Mouse (Mus musculus) embryonic facial prominence, embryonic 14.5 days (tissue): ENCODE measurements around the gene Etv6. TPM values are rescaled to one million over a fixed set of nuclear protein-coding genes. Genes with fewer than 3 reads are reported as not detected.
A peak's percentile ranks its signal among the peaks of the same experiment; 100 is the strongest.

Source experiments
- ATAC-seq: fragments of 200-750 bp; cut with Nextera tagmentation; 2 replicates; pipeline ENCODE4 v1.8.0; 2017; ENCODE audit warnings: low read depth, moderate number of reproducible peaks, moderate TSS enrichment
- DNase-seq: peaks from one replicate; pipeline ENCODE4 v3.0.0-alpha.2; 2015; ENCODE audit warnings: low spot score
- H3K27ac ChIP-seq: fragments of 300-500 bp; sonication (generic); replicated peaks from 2 replicates; pipeline ENCODE4 v1.5.1; 2014; ENCODE audit warnings: low read depth, mild to moderate bottlenecking, low read length, moderate library complexity
- H3K27me3 ChIP-seq: fragments of 300-500 bp; sonication (generic); replicated peaks from 2 replicates; pipeline ENCODE4 v1.6.1; 2014; ENCODE audit warnings: low read length; ENCODE audit not compliant: control insufficient read depth, insufficient read depth
- H3K36me3 ChIP-seq: fragments of 300-500 bp; sonication (generic); 2 replicates; pipeline ENCODE4 v1.6.1; 2014; ENCODE audit warnings: low read length, mixed read lengths; ENCODE audit not compliant: control insufficient read depth, insufficient read depth
- H3K4me1 ChIP-seq: fragments of 300-500 bp; sonication (generic); 2 replicates; pipeline ENCODE4 v1.6.1; 2014; ENCODE audit warnings: antibody characterized with exemption, low read length; ENCODE audit not compliant: control insufficient read depth, insufficient read depth
- H3K4me2 ChIP-seq: fragments of 300-500 bp; sonication (generic); 2 replicates; pipeline ENCODE4 v1.6.1; 2014; ENCODE audit warnings: low read depth, mild to moderate bottlenecking, low read length, moderate library complexity, mixed read lengths
- H3K4me3 ChIP-seq: fragments of 300-500 bp; sonication (generic); 2 replicates; pipeline ENCODE4 v1.5.1; 2014; ENCODE audit warnings: low read depth, mild to moderate bottlenecking, low read length
- H3K9ac ChIP-seq: fragments of 300-500 bp; sonication (generic); 2 replicates; pipeline ENCODE4 v1.6.1; 2014; ENCODE audit warnings: low read depth, mild to moderate bottlenecking, low read length, moderate library complexity, mixed read lengths
- H3K9me3 ChIP-seq: fragments of 300-500 bp; sonication (generic); 2 replicates; pipeline ENCODE4 v1.6.1; 2016; ENCODE audit warnings: low read length; ENCODE audit not compliant: control insufficient read depth
- WGBS: fragments of 180-500 bp; shearing (Covaris S2); extraction: QIAGEN DNeasy Blood & Tissue Kit; methylation state at CpG from one replicate; pipeline ENCODE4 v1.1.7; 2014; 5-methylcytosine and 5-hydroxymethylcytosine counted together
- polyA plus RNA-seq: library from polyadenylated mRNA; unstranded; fragments of >200 nt; fragmentation: Nextera tagmentation; extraction: Ambion mirVana; gene quantifications from 2 replicates; pipeline ENCODE4 v1.2.1, GENCODE M21; 2014

Gene Etv6
- polyA plus RNA-seq, 1 experiment from 2014 or later = 12.4 TPM

DNA sequence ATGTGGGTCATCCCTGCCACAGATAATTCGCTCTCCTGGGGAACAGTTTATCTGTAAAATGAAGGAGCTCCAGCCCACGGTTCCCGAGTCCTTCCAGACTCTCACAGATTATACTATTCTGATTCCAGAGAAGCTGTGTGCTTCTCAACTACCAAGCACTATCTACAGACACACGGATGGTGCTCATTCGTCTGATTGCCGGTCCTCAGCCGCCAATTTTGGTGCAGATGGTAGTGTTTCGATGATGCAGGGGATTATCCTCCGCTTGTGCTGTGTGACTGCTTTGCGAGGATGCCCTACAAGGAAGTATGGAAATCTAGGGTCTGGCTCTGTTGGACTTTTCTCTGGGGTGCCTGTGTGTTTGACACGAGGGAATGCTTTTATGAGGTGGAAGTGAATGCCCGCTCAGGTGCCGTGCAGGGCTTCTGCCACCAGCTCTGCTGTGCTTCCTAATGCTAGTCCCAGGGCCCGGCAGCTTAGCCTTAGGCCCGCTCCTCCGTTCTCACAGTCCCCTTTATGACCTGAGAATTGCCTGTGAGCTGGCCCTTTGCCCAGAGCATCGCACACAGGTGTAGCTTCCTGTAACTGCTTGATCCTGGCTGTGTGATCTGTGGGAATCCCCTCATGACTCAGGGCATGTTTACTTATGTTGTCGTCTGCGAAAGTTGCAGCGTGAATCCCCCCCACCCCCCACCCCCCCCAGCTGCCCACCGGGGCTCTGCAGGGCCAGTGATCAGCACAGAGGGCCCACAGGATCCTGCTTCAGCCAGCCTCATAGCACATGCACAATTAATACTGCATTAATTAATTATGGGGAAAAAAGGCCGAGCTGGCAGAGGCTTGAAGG lies 112.3 kb downstream of the Etv6 start:
- WGBS = 62% methylated on average over 20 of the region's 22 CpGs
- ATAC-seq = 0 out of 2 replicates have a peak, but pooled peaks have one; percentile 9
- Histone ChIP-seq H3K9ac (no peak overlapping the region), H3K36me3 (no peaks in the 10 kb centered on the region), H3K9me3 (no peaks in the 10 kb centered on the region), H3K27ac (no peak overlapping the region), H3K27me3 (no peaks in the 10 kb centered on the region), H3K4me1 (peaks cover 41% of the 10 kb centered on the region), H3K4me3 (no peak overlapping the region), H3K4me2 (no peak overlapping the region)
- peak; percentile 63 for DNase-seq

DNA sequence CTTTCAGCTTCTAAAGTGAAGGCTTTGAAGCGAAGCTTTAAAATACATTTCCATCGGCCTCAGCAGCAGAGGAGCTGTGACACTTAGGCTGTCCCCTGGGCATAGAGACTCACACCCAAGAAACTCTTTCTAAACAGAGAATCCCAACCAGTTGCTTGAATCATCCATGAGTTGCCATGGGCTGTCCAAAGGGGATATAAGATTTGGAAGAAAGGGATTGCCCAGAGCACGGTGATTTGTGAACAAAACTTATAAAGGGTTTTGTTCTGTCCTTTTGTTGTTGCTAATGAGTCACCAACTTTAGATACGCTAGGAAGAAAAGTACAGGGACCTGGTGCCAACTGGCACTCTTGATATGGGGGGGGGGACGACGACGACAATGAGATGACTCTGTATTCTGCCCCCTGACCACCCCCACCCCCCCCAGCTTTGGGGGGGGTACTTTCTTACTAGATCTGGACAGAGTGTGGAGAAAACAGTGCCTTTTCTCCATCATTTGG lies 113.0 kb downstream of the Etv6 start:
- H3K9me3 ChIP-seq = no peaks in the 10 kb centered on the region
- WGBS = 84% methylated on average over 7 of the region's 7 CpGs
- ATAC-seq = no peak
- no peak overlapping the region for H3K9ac ChIP-seq
- H3K27me3 ChIP-seq = no peaks in the 10 kb centered on the region
- DNase-seq = no peak
- H3K4me1 ChIP-seq = peaks cover 35% of the 10 kb centered on the region
- H3K4me3 ChIP-seq = no peak overlapping the region
- H3K27ac ChIP-seq = no peak overlapping the region
- no peak overlapping the region for H3K4me2 ChIP-seq
- H3K36me3 ChIP-seq = no peaks in the 10 kb centered on the region

DNA sequence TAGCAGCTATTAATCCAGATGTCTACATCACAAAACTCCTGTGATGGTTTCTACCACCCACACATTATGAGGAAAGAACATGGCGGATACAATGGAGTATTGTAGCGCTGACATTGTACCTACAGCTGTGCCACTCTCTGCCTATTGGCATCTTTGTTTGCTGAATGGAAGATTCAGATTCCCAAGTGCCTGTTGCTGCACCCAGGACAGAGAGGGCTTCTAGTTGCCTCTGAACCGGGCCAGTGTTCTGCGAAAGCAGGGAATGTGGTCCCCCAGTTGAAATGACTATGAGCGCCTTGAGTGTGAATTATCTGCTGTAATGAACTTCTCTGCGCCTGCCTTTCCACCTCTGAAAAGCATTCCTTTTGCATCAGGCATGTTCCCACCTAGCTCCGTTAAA lies 114.1 kb downstream of the Etv6 start:
- H3K27me3 ChIP-seq = no peaks in the 10 kb centered on the region
- H3K9ac ChIP-seq = no peak overlapping the region
- DNase-seq (no peak), ATAC-seq (no peak)
- 93% methylated on average over 7 of the region's 7 CpGs for WGBS
- no peaks in the 10 kb centered on the region for H3K36me3 ChIP-seq
- H3K27ac ChIP-seq = no peak overlapping the region
- H3K4me3 ChIP-seq = no peak overlapping the region
- no peaks in the 10 kb centered on the region for H3K9me3 ChIP-seq
- H3K4me2 ChIP-seq = no peak overlapping the region
- peaks cover 29% of the 10 kb centered on the region for H3K4me1 ChIP-seq

DNA sequence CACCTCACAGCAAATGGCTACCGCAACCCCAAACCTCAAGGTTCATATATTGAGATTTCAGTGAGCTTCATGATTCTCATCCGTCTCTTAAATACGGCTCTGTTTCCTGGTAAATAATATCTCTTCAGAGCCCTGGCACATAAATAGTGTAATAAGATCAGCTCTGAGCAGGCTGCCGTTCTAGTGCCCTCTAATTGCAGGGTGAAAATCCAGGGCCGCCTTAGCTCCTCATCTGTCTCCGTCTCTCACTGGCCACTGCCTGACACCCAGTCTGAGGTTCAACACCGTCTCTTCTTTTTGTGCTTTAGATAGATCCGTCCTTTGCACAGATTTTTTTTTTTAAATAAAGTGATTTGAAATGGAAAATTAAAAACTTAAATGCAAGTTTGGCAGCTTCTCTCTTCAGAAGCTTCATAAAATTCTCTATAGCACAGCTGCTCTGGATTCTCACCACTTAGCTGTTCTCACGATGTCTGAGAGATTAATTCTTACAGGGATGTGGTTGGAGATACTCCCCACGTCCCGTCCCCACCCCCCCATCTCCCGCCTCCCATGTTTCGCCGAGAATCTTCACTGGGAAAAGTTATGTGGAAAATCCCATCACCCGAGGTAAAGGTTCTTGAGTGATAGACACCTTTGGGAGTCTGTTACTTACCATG lies 115.7 kb downstream of the Etv6 start:
- no peaks in the 10 kb centered on the region for H3K27me3 ChIP-seq
- H3K9ac ChIP-seq = no peak overlapping the region
- H3K36me3 ChIP-seq = no peaks in the 10 kb centered on the region
- H3K4me3 ChIP-seq = no peak overlapping the region
- peak overlapping the region; percentile 54; the same call in 1 of the 2 replicates for H3K27ac ChIP-seq
- DNase-seq (peak; percentile 68), ATAC-seq (peak; percentile 73; the same call in 1 of the 2 replicates)
- 49% methylated on average over 15 of the region's 15 CpGs for WGBS
- no peaks in the 10 kb centered on the region for H3K9me3 ChIP-seq
- H3K4me2 ChIP-seq = peak overlapping the region; percentile 28
- peaks cover 38% of the 10 kb centered on the region for H3K4me1 ChIP-seq

DNA sequence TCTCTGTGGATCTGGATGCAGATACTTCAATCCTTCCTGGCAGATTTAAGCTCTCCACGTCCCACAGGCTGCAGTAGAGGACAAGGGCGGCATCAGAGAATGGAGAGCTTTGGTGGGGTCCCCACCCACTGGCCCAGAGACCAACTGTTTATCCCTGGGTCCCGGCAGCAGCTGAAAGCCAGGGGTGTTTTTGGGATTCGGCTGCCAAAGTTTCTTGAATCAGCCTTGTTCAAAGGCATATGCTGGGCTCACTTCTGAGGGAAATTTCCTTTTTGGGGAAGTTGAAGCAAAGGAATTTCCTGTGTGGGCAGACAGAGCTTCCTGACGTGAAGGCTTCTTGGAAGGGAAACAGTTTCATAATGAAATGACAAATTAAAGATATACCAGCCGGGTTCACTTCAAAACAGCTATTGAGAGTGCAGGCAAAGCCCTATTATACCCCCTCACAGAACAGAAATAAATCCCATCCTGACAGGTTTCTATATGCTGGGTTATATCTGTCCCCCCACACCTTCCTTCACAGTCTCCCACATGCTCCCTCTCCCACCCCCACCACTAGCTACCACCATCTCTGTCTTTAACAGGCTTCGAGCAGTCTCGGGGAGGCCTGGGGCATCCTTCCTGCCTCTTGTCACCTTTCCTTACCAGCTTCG lies 116.5 kb downstream of the Etv6 start:
- Histone ChIP-seq H3K4me2 (peak overlapping the region; percentile 28; the same call in 1 of the 2 replicates), H3K9ac (0 out of 2 replicates have a peak overlapping the region, but pooled peaks have one; percentile 28), H3K4me3 (no peak overlapping the region), H3K27me3 (no peaks in the 10 kb centered on the region), H3K9me3 (no peaks in the 10 kb centered on the region), H3K36me3 (no peaks in the 10 kb centered on the region), H3K4me1 (peaks cover 45% of the 10 kb centered on the region), H3K27ac (peak overlapping the region; percentile 54)
- DNase-seq = peak; percentile 73
- ATAC-seq = no peak
- 34% methylated on average over 9 of the region's 9 CpGs for WGBS

DNA sequence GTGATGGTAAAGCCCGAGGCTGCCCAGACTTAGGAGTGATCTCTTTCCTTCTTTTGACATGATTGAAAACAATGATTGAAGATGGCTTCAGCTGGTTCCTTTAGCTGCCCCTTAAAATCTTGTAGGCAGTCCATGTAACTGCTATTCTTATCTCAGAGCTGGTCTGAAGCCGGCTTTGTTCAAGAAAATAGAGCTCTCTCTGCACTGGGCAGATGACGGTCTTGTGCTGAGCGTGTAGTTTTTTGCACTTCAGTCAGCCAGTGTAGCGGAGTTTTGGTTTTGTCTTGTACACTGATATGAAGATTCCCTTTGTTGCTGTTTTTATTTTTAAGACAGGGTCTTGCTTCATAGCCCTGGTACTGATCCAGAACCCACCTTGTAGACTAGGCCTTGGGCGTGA lies 117.0 kb downstream of the Etv6 start:
- Histone ChIP-seq H3K4me1 (peaks cover 49% of the 10 kb centered on the region), H3K9ac (no peak overlapping the region), H3K27ac (peak overlapping the region; percentile 54)

DNA sequence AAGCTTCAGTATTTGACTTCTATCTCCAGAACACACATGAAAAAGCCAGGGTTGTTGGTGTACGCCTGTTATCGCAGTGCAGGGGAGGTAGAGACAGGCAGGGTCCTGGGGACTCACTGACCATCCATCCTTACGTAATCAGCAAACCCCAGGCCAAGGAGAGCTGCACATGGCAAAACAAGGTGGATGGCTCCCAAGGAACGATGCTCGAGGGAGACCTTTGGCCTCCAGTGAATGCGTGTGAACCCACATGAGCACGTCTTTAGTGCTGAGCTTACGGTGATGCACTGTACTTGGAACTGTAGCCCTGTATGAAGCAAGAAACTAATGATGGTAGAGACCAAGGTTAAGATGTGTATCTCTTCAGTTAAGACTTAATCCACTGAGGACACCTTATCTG lies 119.2 kb downstream of the Etv6 start:
- Histone ChIP-seq H3K27me3 (no peaks in the 10 kb centered on the region), H3K9ac (no peak overlapping the region), H3K36me3 (no peaks in the 10 kb centered on the region), H3K27ac (no peak overlapping the region), H3K4me3 (no peak overlapping the region), H3K4me2 (no peak overlapping the region), H3K9me3 (no peaks in the 10 kb centered on the region), H3K4me1 (peaks cover 46% of the 10 kb centered on the region)
- 89% methylated on average over 8 of the region's 8 CpGs for WGBS
- ATAC-seq (no peak), DNase-seq (no peak)

More for the DNA sequence above, 117.0 kb downstream of the Etv6 start:
- 75% methylated on average over 6 of the region's 6 CpGs for WGBS
- DNase-seq (no peak), ATAC-seq (no peak)
- H3K4me3 ChIP-seq = no peak overlapping the region
- no peaks in the 10 kb centered on the region for H3K9me3 ChIP-seq
- no peaks in the 10 kb centered on the region for H3K36me3 ChIP-seq
- H3K4me2 ChIP-seq = no peak overlapping the region
- H3K27me3 ChIP-seq = no peaks in the 10 kb centered on the region

DNA sequence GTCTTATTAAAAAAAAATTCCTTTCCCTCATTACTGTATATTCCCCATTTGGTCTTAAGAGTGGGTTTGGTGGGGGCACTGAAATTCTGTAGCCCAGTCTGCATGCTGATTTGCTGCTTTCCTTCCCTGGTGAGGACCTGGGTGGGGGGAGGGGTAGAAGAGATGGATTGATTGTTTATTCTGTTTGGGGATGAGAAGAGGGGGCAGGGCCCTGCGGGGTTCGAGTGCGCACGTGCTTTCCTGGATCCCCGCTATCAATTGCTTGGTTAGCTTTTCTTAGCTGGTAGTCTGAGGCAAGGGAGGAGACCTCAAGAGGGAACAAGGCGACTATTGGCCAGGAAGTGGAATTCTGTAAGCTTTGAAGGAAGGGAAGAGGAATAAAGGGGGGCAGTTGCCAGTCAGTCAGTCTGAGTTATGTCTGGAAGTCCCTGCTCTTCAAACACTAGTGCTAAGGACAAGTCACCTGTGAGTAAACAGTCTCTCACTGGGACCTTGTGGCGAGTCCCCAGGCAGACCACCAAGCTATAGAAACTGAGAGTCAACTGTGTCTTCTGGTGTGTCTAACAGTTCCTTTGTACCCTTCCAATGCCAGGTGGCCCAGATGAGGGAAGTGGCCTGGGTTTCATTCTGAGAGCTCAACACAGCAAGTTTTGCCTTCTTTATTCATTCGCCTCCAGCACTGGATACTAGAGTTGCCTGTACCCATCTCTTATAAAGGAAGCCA lies 120.6 kb downstream of the Etv6 start:
- H3K4me3 ChIP-seq = no peak overlapping the region
- H3K4me2 ChIP-seq = no peak overlapping the region
- no peak overlapping the region for H3K27ac ChIP-seq
- H3K36me3 ChIP-seq = no peaks in the 10 kb centered on the region
- no peak overlapping the region for H3K9ac ChIP-seq
- ATAC-seq (no peak), DNase-seq (no peak)
- peaks cover 39% of the 10 kb centered on the region for H3K4me1 ChIP-seq
- WGBS = 41% methylated on average over 8 of the region's 8 CpGs
- H3K9me3 ChIP-seq = no peaks in the 10 kb centered on the region
- no peaks in the 10 kb centered on the region for H3K27me3 ChIP-seq
